10 mouse cellular contexts compared by ENCODE assay signal in genomic region chr16:24056885-24057531, GRCm38 (mm10).
A peak's percentile ranks its signal among the peaks of the same experiment; 100 is the strongest.
DNase-seq lines count a peak whose midpoint lies in the region; ATAC-seq and TF ChIP-seq lines count a peak whose summit lies in the region.
"Had no signal": no experiment of that assay in that cellular context is flagged by ENCODE, and none has a peak within 500 bp of the region (broad histone marks: within the 10 kb centered on the region; RNA-seq: fewer than 3 reads in every experiment).

No protein-coding gene starts in this region.

- peaks cover 5% of the 10 kb centered on the region for H3K4me1 ChIP-seq in thymus, adult 2 months (replicated peaks; ENCODE audit: control insufficient read depth, insufficient read depth, low read length)
- H3K4me1 ChIP-seq in intestine, embryonic 16.5 days (ENCODE audit: control insufficient read depth, insufficient read depth, low read length), result peaks cover 16% of the 10 kb centered on the region
- peaks cover 20% of the 10 kb centered on the region; the same call in 1 of the 2 replicates for H3K4me1 ChIP-seq in liver, embryonic 12.5 days
- H3K4me1 ChIP-seq in stomach, embryonic 14.5 days (ENCODE audit: control insufficient read depth, insufficient read depth, low read length), result peaks cover 15% of the 10 kb centered on the region; the same call in 1 of the 2 replicates
- H3K4me1 ChIP-seq in midbrain, embryonic 10.5 days, result peaks cover 8% of the 10 kb centered on the region

- no peak overlapping the region for H3K4me3 ChIP-seq in thymus, adult 2 months (ENCODE audit: control insufficient read depth, insufficient read depth, low read length)
- H3K4me3 ChIP-seq in intestine, embryonic 16.5 days (ENCODE audit: low read length), result no peak overlapping the region
- no peak overlapping the region for H3K4me3 ChIP-seq in liver, embryonic 12.5 days
- H3K4me3 ChIP-seq in stomach, embryonic 14.5 days (ENCODE audit: low read depth, low read length), result no peak overlapping the region
- no peak overlapping the region for H3K4me3 ChIP-seq in midbrain, embryonic 10.5 days
- H3K4me3 ChIP-seq: heart, embryonic 13.5 days had no signal

- no peak for TF ChIP-seq POLR2A in thymus, adult 2 months (IDR thresholded peaks at IDR 0.05; ENCODE audit: control insufficient read depth, extremely low read depth, insufficient read depth, low read length, poor library complexity)

- WGBS in thymus, adult 2 months, result 83% methylated on average over 11 of the region's 11 CpGs
- 23% methylated on average over 11 of the region's 11 CpGs for WGBS in intestine, embryonic 16.5 days
- 40% methylated on average over 11 of the region's 11 CpGs for WGBS in liver, embryonic 12.5 days (ENCODE audit: insufficient replicate concordance)
- WGBS in stomach, embryonic 14.5 days, result 17% methylated on average over 11 of the region's 11 CpGs
- WGBS in midbrain, embryonic 10.5 days, result 45% methylated on average over 11 of the region's 11 CpGs

- peak; percentile 24 for DNase-seq in thymus, postnatal 14 days
- no peak for DNase-seq in thymus, adult 2 months
- no peak for DNase-seq in midbrain, embryonic 10.5 days (ENCODE audit: low spot score)
- DNase-seq: layer of hippocampus, adult 9-11 months had no signal

- no peaks in the 10 kb centered on the region for H3K9me3 ChIP-seq in intestine, embryonic 16.5 days (ENCODE audit: control insufficient read depth, low read length)
- H3K9me3 ChIP-seq in liver, embryonic 12.5 days (replicated peaks), result no peaks in the 10 kb centered on the region
- H3K9me3 ChIP-seq in stomach, embryonic 14.5 days (ENCODE audit: control insufficient read depth, low read depth, low read length), result no peaks in the 10 kb centered on the region
- H3K9me3 ChIP-seq in midbrain, embryonic 10.5 days (replicated peaks), result no peaks in the 10 kb centered on the region
- H3K9me3 ChIP-seq: heart, embryonic 13.5 days had no signal

- no peaks in the 10 kb centered on the region for H3K36me3 ChIP-seq in thymus, adult 2 months (ENCODE audit: control insufficient read depth, insufficient read depth, low read length)
- no peaks in the 10 kb centered on the region for H3K36me3 ChIP-seq in intestine, embryonic 16.5 days (ENCODE audit: control insufficient read depth, insufficient read depth, low read length)
- no peaks in the 10 kb centered on the region for H3K36me3 ChIP-seq in liver, embryonic 12.5 days
- H3K36me3 ChIP-seq in stomach, embryonic 14.5 days (ENCODE audit: control insufficient read depth, insufficient read depth, low read length), result no peaks in the 10 kb centered on the region
- no peaks in the 10 kb centered on the region for H3K36me3 ChIP-seq in midbrain, embryonic 10.5 days
- H3K36me3 ChIP-seq: heart, embryonic 13.5 days had no signal

- ATAC-seq in intestine, embryonic 16.5 days, result peak; percentile 92
- ATAC-seq in liver, embryonic 12.5 days, result 0 out of 2 replicates have a peak, but pooled peaks have one; percentile 5
- peak; percentile 85 for ATAC-seq in stomach, embryonic 14.5 days (ENCODE audit: insufficient number of reproducible peaks, insufficient read depth, low FRiP score, low read depth)
- no peak for ATAC-seq in CD4-positive, CD25-positive, alpha-beta regulatory T cell, adult 4 months
- no peak for ATAC-seq in frontal cortex, adult (ENCODE audit: low TSS enrichment)

- no peak overlapping the region for H3K27ac ChIP-seq in thymus, adult 2 months (ENCODE audit: control insufficient read depth, insufficient read depth, low read length)
- H3K27ac ChIP-seq in intestine, embryonic 16.5 days (ENCODE audit: low read length), result peak overlapping the region; percentile 39
- H3K27ac ChIP-seq in liver, embryonic 12.5 days, result no peak overlapping the region
- peak overlapping the region; percentile 77 for H3K27ac ChIP-seq in stomach, embryonic 14.5 days (ENCODE audit: low read length)
- no peak overlapping the region for H3K27ac ChIP-seq in midbrain, embryonic 10.5 days (replicated peaks)
- H3K27ac ChIP-seq: heart, embryonic 13.5 days had no signal

- no peaks in the 10 kb centered on the region for H3K27me3 ChIP-seq in thymus, adult 2 months (ENCODE audit: control insufficient read depth, insufficient read depth, low read length)
- no peaks in the 10 kb centered on the region for H3K27me3 ChIP-seq in intestine, embryonic 16.5 days (replicated peaks; ENCODE audit: control insufficient read depth, insufficient read depth, low read length)
- no peaks in the 10 kb centered on the region for H3K27me3 ChIP-seq in liver, embryonic 12.5 days (replicated peaks)
- H3K27me3 ChIP-seq in stomach, embryonic 14.5 days (ENCODE audit: control insufficient read depth, insufficient read depth, low read length), result no peaks in the 10 kb centered on the region
- no peaks in the 10 kb centered on the region for H3K27me3 ChIP-seq in midbrain, embryonic 10.5 days (ENCODE audit: low read depth, poor library complexity, severe bottlenecking)

- TF ChIP-seq CTCF in thymus, adult 2 months (IDR thresholded peaks at IDR 0.05; ENCODE audit: borderline replicate concordance, control insufficient read depth, extremely low read depth, insufficient read depth, low read length, poor library complexity), result no peak

- no peak overlapping the region for H3K4me2 ChIP-seq in intestine, embryonic 16.5 days (ENCODE audit: low read depth, low read length)
- H3K4me2 ChIP-seq in liver, embryonic 12.5 days, result no peak overlapping the region
- no peak overlapping the region for H3K4me2 ChIP-seq in stomach, embryonic 14.5 days (replicated peaks; ENCODE audit: low read depth, low read length)
- H3K4me2 ChIP-seq: heart, embryonic 13.5 days had no signal

- no peak overlapping the region for H3K9ac ChIP-seq in intestine, embryonic 16.5 days (ENCODE audit: low read depth, low read length)
- H3K9ac ChIP-seq in liver, embryonic 12.5 days, result no peak overlapping the region
- no peak overlapping the region for H3K9ac ChIP-seq in stomach, embryonic 14.5 days (replicated peaks; ENCODE audit: low read depth, low read length)
- H3K9ac ChIP-seq: heart, embryonic 13.5 days had no signal

Comparison
In these comparisons a context has a peak if more than half of its experiments do, and no peak if none do; other contexts are left out.
1. H3K27ac ChIP-seq: peak in intestine, embryonic 16.5 days (single experiment) and stomach, embryonic 14.5 days (single experiment); none in thymus, adult 2 months (single experiment), liver, embryonic 12.5 days (single experiment) and midbrain, embryonic 10.5 days (single experiment).
2. ATAC-seq: peak in intestine, embryonic 16.5 days (single experiment), liver, embryonic 12.5 days (single experiment) and stomach, embryonic 14.5 days (single experiment); none in CD4-positive, CD25-positive, alpha-beta regulatory T cell, adult 4 months (single experiment) and frontal cortex, adult (single experiment).